Mouse (Mus musculus): Measurements from ENCODE around the gene 2610528J11Rik.
"Not testable (repeated sequence)": the region's sequence is repeated elsewhere in the genome, so short reads cannot be mapped to it uniquely, and the experiment has no call there.

The 2610528J11Rik gene

DNA sequence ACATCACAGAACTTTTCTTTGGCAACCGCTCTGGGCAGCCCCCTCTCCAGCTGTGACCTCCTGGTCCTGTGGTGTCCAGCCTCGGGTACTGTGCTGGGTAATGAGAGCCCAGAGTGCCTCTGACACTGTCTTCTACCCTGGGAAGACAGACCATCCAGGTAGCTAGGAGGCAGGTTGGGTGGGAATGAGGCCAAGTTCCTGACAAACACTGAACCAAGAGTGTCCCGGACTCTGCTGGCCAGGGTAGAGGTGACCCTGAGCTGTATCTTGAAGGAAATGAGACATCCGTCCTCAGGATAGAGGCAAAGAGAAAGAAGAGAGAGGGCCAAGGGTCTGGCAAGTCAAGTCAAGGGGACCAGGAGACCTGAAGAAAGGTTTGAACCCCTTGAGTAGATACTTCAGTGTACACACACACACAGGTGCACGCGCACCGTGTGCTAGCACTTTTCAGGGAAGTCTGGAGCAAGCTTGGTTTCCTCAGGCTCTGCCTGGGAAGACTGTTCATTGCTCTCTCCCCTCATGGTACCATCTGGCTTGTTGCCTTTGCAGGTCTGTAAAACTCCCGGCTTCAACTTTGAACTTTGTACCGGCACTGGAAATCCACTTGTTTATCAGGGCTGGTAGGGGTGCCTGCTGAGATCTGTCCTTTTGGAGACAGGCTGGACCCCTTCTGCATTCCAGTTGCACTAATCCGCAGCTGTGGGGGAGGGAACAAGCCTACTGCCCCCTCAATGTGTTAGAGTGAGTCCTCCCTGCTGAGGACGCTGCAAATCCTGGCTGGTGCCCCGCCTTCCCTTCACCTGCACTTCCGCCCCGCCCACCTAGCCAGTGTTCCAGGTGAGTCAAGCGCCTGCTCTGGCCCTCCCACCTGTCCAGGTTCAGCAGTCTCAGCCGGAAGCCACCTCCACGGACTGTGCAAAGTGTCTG, at the start of gene 2610528J11Rik:
2610528J11Rik (plus strand) TSS at position 592 of the 927 bp plus-strand sequence.
- no peak for DNase-seq (ENCODE audit: low read depth in 2 of 2, low spot score in 2 of 2)

DNA sequence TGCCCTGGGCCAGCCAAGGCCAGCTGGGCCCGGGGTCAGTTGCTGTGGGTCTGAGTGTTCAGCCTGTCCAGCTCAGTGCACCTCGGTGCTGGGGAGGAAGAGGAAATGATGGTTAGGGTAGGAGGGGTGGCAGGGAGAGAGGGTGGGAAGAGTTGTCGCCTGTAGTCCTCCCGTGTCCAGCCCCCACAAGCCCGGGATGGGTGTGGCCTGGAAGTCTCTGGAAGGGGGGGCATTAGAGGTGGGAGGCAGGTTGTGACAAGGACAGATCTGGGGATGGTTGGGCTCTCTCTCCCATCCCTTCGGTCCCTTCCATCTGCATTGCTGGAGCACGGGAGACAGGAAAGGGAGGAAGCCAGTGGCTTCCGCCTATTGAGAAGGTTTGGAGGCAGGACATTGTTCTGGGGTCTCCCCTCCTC, 37.1 kb upstream of the 2610528J11Rik start, which contains the start of gene Tie1:
Tie1 (minus strand) TSS at position 345 of the 416 bp plus-strand sequence.
- DNase-seq (ENCODE audit: low read depth in 2 of 2, low spot score in 2 of 2) = no peak

DNA sequence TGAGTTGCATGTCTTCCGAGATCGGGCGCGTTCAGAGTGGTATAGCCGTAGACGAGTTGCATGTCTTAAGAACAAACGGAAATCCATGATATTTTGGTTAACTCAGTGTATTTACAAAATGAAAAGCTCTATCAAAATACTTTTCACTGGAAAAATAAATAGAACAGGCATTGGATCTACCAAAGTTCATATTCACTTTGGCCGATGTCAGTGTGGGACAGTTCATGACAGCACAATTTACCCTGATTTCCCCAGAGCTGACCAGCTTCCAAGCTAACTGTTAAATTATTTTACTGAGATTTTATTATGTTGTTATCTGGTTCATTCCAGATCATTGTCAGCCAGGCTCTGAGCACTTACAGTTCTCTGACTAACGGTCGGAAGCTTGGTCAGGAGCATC, 36.3 kb upstream of the 2610528J11Rik start:
- DNase-seq (ENCODE audit: low read depth in 2 of 2, low spot score in 2 of 2) = no peak

- DNase-seq (ENCODE audit: low read depth in 2 of 2, low spot score in 2 of 2) = no peak
These were observed 26.6 kb upstream of the 2610528J11Rik start for GRCm38 (mm10) chr4:118500171-118500724.

GRCm38 (mm10) chr4:118500792-118501191, 26.0 kb upstream of the 2610528J11Rik start:
- DNase-seq (ENCODE audit: low read depth in 2 of 2, low spot score in 2 of 2) = no peak

DNA sequence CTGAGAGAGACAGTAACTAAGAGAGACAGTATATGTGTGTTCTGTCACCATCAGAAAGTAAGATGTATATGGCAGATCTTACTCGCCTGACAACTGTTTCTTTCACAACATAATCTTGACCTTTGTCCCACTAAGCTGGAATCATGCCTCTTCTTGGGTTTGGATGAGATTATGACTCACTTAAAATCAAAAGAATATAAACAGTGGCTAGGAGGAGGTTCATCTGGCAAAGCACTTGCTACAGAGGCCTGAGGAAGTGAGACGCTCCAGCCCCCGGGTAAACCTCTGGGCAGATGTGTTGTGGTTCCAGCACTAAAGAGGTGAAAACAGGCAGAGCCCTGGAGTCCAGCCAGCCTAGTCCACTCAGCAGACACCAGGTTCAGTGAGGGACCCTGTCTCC, 21.2 kb upstream of the 2610528J11Rik start:
- no peak for DNase-seq (ENCODE audit: low read depth in 2 of 2, low spot score in 2 of 2)

DNA sequence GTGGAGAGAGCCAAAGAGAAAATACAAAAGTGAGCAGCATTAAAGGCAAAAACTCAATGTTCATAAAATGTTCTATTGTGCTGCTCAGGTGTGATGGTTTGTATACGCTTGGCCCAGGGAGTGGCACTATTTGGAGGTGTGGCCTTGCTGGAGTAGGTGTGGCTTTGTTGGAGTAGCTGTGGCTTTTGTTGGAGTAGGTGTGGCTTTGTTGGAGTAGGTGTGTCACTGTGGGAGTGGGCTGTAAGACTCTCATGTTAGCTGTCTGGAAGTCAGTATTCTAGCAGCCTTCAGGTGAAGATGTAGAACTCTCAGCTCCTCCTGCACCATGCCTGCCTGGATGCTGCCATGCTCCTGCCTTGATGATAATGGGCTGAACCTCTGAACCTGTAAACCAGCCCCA, 19.6 kb upstream of the 2610528J11Rik start:
- not testable (repeated sequence) for DNase-seq (ENCODE audit: low read depth in 2 of 2, low spot score in 2 of 2)

GRCm38 (mm10) chr4:118509050-118509449, 17.7 kb upstream of the 2610528J11Rik start:
- no peak for DNase-seq (ENCODE audit: low read depth in 2 of 2, low spot score in 2 of 2)

GRCm38 (mm10) chr4:118516699-118517496, 9.9 kb upstream of the 2610528J11Rik start:
- no peak for DNase-seq (ENCODE audit: low read depth in 2 of 2, low spot score in 2 of 2)

- DNase-seq (ENCODE audit: low read depth in 2 of 2, low spot score in 2 of 2) = no peak
These were observed 9.2 kb upstream of the 2610528J11Rik start for GRCm38 (mm10) chr4:118517497-118518146.

DNA sequence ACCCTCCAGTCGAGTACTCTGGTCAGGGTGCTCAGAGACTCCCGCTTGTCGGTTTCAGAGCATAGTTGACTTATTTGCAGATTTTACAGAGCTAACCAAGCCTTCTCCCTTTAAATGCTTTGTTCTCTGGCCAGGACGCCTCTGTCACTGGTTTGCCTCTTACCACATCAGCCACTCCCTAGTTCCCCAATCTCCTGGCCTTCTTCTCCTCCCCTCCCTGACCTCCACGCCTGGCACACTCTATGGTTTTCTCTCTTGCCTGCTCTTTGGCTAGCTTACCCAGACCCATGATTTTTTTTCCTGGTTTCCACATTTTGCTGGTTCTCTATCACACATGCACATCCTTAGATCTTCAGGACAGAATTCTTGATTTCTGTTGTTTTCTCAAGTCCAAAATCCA, 8.6 kb upstream of the 2610528J11Rik start:
- DNase-seq (ENCODE audit: low read depth in 2 of 2, low spot score in 2 of 2) = no peak

- no peak for DNase-seq (ENCODE audit: low read depth in 2 of 2, low spot score in 2 of 2)
These were observed 4.6 kb upstream of the 2610528J11Rik start for GRCm38 (mm10) chr4:118522248-118522647.

DNA sequence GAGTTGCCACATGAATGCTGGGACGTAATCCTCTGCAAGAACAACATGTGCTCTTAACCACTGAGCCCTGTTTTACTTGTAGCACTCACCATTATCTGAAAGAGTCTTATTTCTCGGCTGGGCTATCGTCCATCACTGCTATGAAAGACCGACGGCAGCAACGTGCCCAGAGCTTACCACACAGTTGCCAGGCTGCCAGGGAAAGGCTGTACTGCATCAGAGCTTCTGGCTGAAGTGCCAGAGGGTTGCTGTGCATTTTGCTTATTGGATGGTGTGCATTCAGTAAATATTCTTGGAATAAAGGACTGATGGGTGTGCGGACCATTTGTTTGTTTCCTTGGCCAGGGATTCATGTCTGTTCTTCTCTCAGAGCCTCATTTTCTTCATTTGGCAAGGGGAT, 2.8 kb upstream of the 2610528J11Rik start:
- DNase-seq (ENCODE audit: low read depth in 2 of 2, low spot score in 2 of 2) = no peak

GRCm38 (mm10) chr4:118525779-118526178, 1.0 kb upstream of the 2610528J11Rik start:
- DNase-seq (ENCODE audit: low read depth in 2 of 2, low spot score in 2 of 2) = no peak

- DNase-seq (ENCODE audit: low read depth in 2 of 2, low spot score in 2 of 2) = no peak
These were observed 509 bp downstream of the 2610528J11Rik start for GRCm38 (mm10) chr4:118527335-118527681.

- DNase-seq (ENCODE audit: low read depth in 2 of 2, low spot score in 2 of 2) = no peak
These were observed 921 bp downstream of the 2610528J11Rik start for GRCm38 (mm10) chr4:118527720-118528119.

GRCm38 (mm10) chr4:118532663-118533062, 5.9 kb downstream of the 2610528J11Rik start:
- DNase-seq (ENCODE audit: low read depth in 2 of 2, low spot score in 2 of 2) = no peak

- DNase-seq (ENCODE audit: low read depth in 2 of 2, low spot score in 2 of 2) = no peak
These were observed 6.4 kb downstream of the 2610528J11Rik start for GRCm38 (mm10) chr4:118533156-118533555.

- no peak for DNase-seq (ENCODE audit: low read depth in 2 of 2, low spot score in 2 of 2)
These were observed 6.8 kb downstream of the 2610528J11Rik start for GRCm38 (mm10) chr4:118533605-118534004.

DNA sequence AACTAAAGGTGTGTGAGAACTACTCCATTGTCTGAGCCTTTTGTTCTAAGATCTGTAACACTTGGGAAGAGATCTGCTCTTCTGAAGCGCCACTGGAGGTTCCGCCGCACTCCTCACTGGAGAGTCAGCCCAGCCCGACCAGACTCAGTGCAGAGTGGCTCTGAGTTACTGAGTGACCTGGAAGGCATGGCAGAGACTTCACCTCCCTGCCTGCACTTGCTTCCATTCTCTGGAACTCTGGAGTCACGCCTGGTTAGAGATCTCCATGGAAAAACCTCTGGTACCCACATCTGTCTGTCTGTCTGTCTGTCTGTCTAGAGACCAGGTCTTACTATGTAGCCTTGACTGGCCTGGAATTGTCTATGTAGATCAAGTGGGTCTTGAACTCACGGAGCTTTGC, 8.8 kb downstream of the 2610528J11Rik start:
- DNase-seq (ENCODE audit: low read depth in 2 of 2, low spot score in 2 of 2) = no peak

- no peak for DNase-seq (ENCODE audit: low read depth in 2 of 2, low spot score in 2 of 2)
These were observed 11.0 kb downstream of the 2610528J11Rik start for GRCm38 (mm10) chr4:118537801-118538200.
